Mouse (Mus musculus): Measurements from ENCODE around the gene Hormad2. TPM values are rescaled to one million over a fixed set of nuclear protein-coding genes. Genes with fewer than 3 reads are reported as not detected.

Gene Hormad2
- 0.29 TPM in 1 of 2 replicates, not detected in the other for polyA plus RNA-seq (2012; rRNA removed; ENCODE audit: low replicate concordance)

DNA sequence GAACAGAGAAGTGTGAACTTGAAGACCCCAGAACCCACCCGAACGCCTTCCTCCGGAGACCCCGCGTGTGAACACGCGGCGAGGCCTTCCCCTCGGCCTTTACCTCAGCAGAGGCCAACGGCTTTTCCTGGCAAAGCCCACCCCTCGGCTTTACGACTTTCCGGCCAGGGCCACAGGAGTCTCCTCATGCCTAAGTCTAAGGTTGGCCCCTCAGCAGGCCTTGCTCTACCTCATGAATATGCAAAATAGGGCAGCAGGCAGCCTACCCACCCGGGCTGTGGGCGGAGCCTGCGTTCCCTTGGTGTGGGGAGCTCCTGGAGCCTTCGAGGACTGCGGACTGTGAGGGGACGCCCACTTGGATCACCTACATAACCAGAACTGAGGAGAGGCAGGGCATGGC, at the start of gene Hormad2:
Gene Hormad2, minus strand, starts transcription at position 128 of the 400 bp plus-strand sequence.

Other genes starting within 250 kb of the Hormad2 start
- 14.6 and 53.9 TPM in 2 replicates for gene Castor1, start 222.9 kb downstream of the Hormad2 start, polyA plus RNA-seq (2012; rRNA removed; ENCODE audit: low replicate concordance)
- 0.43 and 0.66 TPM in 2 replicates for gene Osm, start 204.7 kb downstream of the Hormad2 start, polyA plus RNA-seq (2012; rRNA removed; ENCODE audit: low replicate concordance)
- 1.9 and 5.8 TPM in 2 replicates for gene Lif, start 183.5 kb downstream of the Hormad2 start, polyA plus RNA-seq (2012; rRNA removed; ENCODE audit: low replicate concordance)
- 38.9 and 45.3 TPM in 2 replicates for gene Mtmr3, start 153.8 kb upstream of the Hormad2 start, polyA plus RNA-seq (2012; rRNA removed; ENCODE audit: low replicate concordance)
- not detected in 2 replicates for gene Gm11032, start 179.0 kb upstream of the Hormad2 start, polyA plus RNA-seq (2012; rRNA removed; ENCODE audit: low replicate concordance)
- gene Ascc2, start 196.6 kb upstream of the Hormad2 start, polyA plus RNA-seq (2012; rRNA removed; ENCODE audit: low replicate concordance), result 17.5 and 20.5 TPM in 2 replicates